Mouse (Mus musculus) ES-E14 (cell line): ENCODE data around the gene Scrt2. TPM values are rescaled to one million over a fixed set of nuclear protein-coding genes. Genes with fewer than 3 reads are reported as not detected.

ENCODE experiments used
- DNase-seq: peaks from one replicate; pipeline ENCODE4 v3.0.0-alpha.2; 2013; ENCODE audit warnings: low read depth, low spot score
- H3K27ac ChIP-seq: 2 replicates; pipeline ENCODE4 v1.5.1; 2012; ENCODE audit warnings: low read depth, mild to moderate bottlenecking, low read length, moderate library complexity, mixed read lengths; ENCODE audit not compliant: poor library complexity, insufficient read depth, severe bottlenecking
- H3K36me3 ChIP-seq: 2 replicates; pipeline ENCODE4 v1.6.1; 2012; ENCODE audit warnings: mild to moderate bottlenecking, low read length, moderate library complexity, mixed read lengths; ENCODE audit not compliant: control insufficient read depth, poor library complexity, insufficient read depth, severe bottlenecking
- H3K4me1 ChIP-seq, 2 experiments: fragments of 150-350 bp in 1 of 2; sonication (generic) in 1 of 2; 2 replicates each; pipeline ENCODE4 v1.6.1; 2012; ENCODE audit warnings: low read length in 2 of 2, mild to moderate bottlenecking in 1 of 2, mixed read lengths in 1 of 2; ENCODE audit not compliant: control insufficient read depth in 2 of 2, insufficient read depth in 2 of 2, poor library complexity in 1 of 2
- H3K4me3 ChIP-seq, 2 experiments: fragments of 150-350 bp in 1 of 2; sonication (generic) in 1 of 2; 2 replicates each; pipeline ENCODE4 v1.5.1; 2012; ENCODE audit warnings: low read length in 2 of 2, low read depth in 1 of 2, mild to moderate bottlenecking in 1 of 2, mixed read lengths in 1 of 2; ENCODE audit not compliant: insufficient read depth in 1 of 2, poor library complexity in 1 of 2, severe bottlenecking in 1 of 2
- H3K9ac ChIP-seq: 2 replicates; pipeline ENCODE4 v1.6.1; 2012; ENCODE audit warnings: low read depth, mild to moderate bottlenecking, low read length, mixed read lengths; ENCODE audit not compliant: poor library complexity, insufficient read depth, severe bottlenecking
- H3K9me3 ChIP-seq: fragments of 150-350 bp; sonication (generic); 2 replicates; pipeline ENCODE4 v1.6.1; 2012; ENCODE audit warnings: low read depth, mild to moderate bottlenecking, low read length; ENCODE audit not compliant: control insufficient read depth, insufficient read depth
- CHD2 ChIP-seq: IDR thresholded peaks from 2 replicates; pipeline ENCODE4 v1.6.1; 2014; ENCODE audit warnings: mild to moderate bottlenecking, low read depth, low read length, inconsistent platforms
- HCFC1 ChIP-seq: IDR thresholded peaks from 2 replicates; pipeline ENCODE4 v1.6.1; 2012; ENCODE audit warnings: low read length, inconsistent platforms, borderline replicate concordance; ENCODE audit not compliant: insufficient read depth
- MAFK ChIP-seq: IDR thresholded peaks from 2 replicates; pipeline ENCODE4 v1.6.1; 2014; ENCODE audit warnings: mild to moderate bottlenecking, low read depth, low read length, inconsistent platforms; ENCODE audit not compliant: insufficient read depth
- ZC3H11A ChIP-seq: IDR thresholded peaks from 2 replicates; pipeline ENCODE4 v1.6.1; 2012; ENCODE audit warnings: low read depth, mild to moderate bottlenecking, inconsistent platforms, low read length, borderline replicate concordance
- ZNF384 ChIP-seq: IDR thresholded peaks from 2 replicates; pipeline ENCODE4 v1.6.1; 2012; ENCODE audit warnings: low read depth, low read length, inconsistent platforms
- in situ Hi-C, 2 experiments: fragments of 600-800 bp; cut with MboI; formaldehyde crosslinking; loops; one replicate each; pipeline ENCODE4 v1.15.1; 2025; ENCODE audit warnings: low sequenced_read_pairs in 2 of 2, inconsistent platforms in 1 of 2; ENCODE audit not compliant: unreplicated experiment in 2 of 2
- total RNA-seq: library from RNA; depleted of rRNA; stranded (reverse); fragments of 300-350 nt; gene quantifications from 2 replicates; pipeline ENCODE4 v1.2.3, GENCODE M21; 2012

Scrt2 gene
- total RNA-seq, 1 experiment: 0.04 TPM

- H3K27ac ChIP-seq: no peak overlapping the region
- no peak overlapping the region for H3K4me3 ChIP-seq
- H3K4me1 ChIP-seq: peaks cover 5 to 12% of the 10 kb centered on the region in 2 experiments; a peak in 3 of 4 replicates
- no peak for DNase-seq
- H3K36me3 ChIP-seq: no peaks in the 10 kb centered on the region; the same call in 1 of the 2 replicates
- H3K9me3 ChIP-seq: no peaks in the 10 kb centered on the region
- in situ Hi-C loops: no loop called here
- TF ChIP-seq HCFC1 (no peak), CHD2 (no peak), MAFK (no peak), ZC3H11A (no peak), ZNF384 (no peak)
- H3K9ac ChIP-seq: no peak overlapping the region
Observed at GRCm38 (mm10) chr2:152089581-152089980, 8.3 kb downstream of the Scrt2 start.

- H3K4me3 ChIP-seq: no peak overlapping the region
- H3K36me3 ChIP-seq: no peaks in the 10 kb centered on the region; the same call in 1 of the 2 replicates
- H3K9ac ChIP-seq: no peak overlapping the region
- DNase-seq: no peak
- no peak for TF ChIP-seq ZNF384
- TF ChIP-seq HCFC1: no peak
- no peak for TF ChIP-seq MAFK
- no peak for TF ChIP-seq ZC3H11A
- TF ChIP-seq CHD2: no peak
- H3K4me1 ChIP-seq: peaks cover 5 to 14% of the 10 kb centered on the region in 2 experiments
- in situ Hi-C loops: no loop called here
- H3K9me3 ChIP-seq: no peaks in the 10 kb centered on the region
- H3K27ac ChIP-seq: no peak overlapping the region
Observed at GRCm38 (mm10) chr2:152090486-152090885, 9.2 kb downstream of the Scrt2 start.

- H3K27ac ChIP-seq: no peak overlapping the region
- peaks cover 9 to 19% of the 10 kb centered on the region in 2 experiments for H3K4me1 ChIP-seq
- in situ Hi-C loops: no loop called here
- TF ChIP-seq MAFK (no peak), HCFC1 (no peak), ZC3H11A (no peak), CHD2 (no peak), ZNF384 (no peak)
- no peak overlapping the region for H3K4me3 ChIP-seq
- no peak for DNase-seq
- H3K9ac ChIP-seq: no peak overlapping the region
- no peaks in the 10 kb centered on the region for H3K9me3 ChIP-seq
- no peaks in the 10 kb centered on the region; the same call in 1 of the 2 replicates for H3K36me3 ChIP-seq
Observed at GRCm38 (mm10) chr2:152091342-152092056, 10.2 kb downstream of the Scrt2 start.

- no peak overlapping the region; the same call in 1 of the 2 replicates for H3K27ac ChIP-seq
- no peak for DNase-seq
- peak overlapping the region; percentile 74 to 78 for H3K4me3 ChIP-seq
- peak overlapping the region; percentile 75 for H3K9ac ChIP-seq
- in situ Hi-C loops: no loop called here
- H3K9me3 ChIP-seq: no peaks in the 10 kb centered on the region
- TF ChIP-seq ZC3H11A (no peak), HCFC1 (no peak), MAFK (no peak), CHD2 (no peak), ZNF384 (no peak)
- peaks cover 14 to 19% of the 10 kb centered on the region in 2 experiments for H3K4me1 ChIP-seq
- no peaks in the 10 kb centered on the region; the same call in 1 of the 2 replicates for H3K36me3 ChIP-seq
Observed at GRCm38 (mm10) chr2:152092927-152093326, 11.6 kb downstream of the Scrt2 start.
